Mouse (Mus musculus) lung, postnatal 0 days (tissue): ENCODE measurements around the gene Slc9a9. TPM values are rescaled to one million over a fixed set of nuclear protein-coding genes. Genes with fewer than 3 reads are reported as not detected.

Experiments used
- ATAC-seq: fragments of 200-750 bp; cut with Nextera tagmentation; 2 replicates; pipeline ENCODE4 v1.8.0; 2017; ENCODE audit warnings: moderate library complexity
- DNase-seq: peaks from one replicate; pipeline ENCODE4 v3.0.0-alpha.2; 2016; ENCODE audit warnings: low spot score
- H3K27ac ChIP-seq: fragments of 300-500 bp; sonication (generic); 2 replicates; pipeline ENCODE4 v1.5.1; 2014; ENCODE audit warnings: antibody characterized with exemption, mild to moderate bottlenecking, low read length, mixed read lengths
- H3K27me3 ChIP-seq: fragments of 300-500 bp; sonication (generic); replicated peaks from 2 replicates; pipeline ENCODE4 v1.6.1; 2014; ENCODE audit warnings: low read length, mixed read lengths; ENCODE audit not compliant: insufficient read depth
- H3K36me3 ChIP-seq: fragments of 300-500 bp; sonication (generic); 2 replicates; pipeline ENCODE4 v1.6.1; 2014; ENCODE audit warnings: low read length, mixed read lengths; ENCODE audit not compliant: insufficient read depth
- H3K4me1 ChIP-seq: fragments of 300-500 bp; sonication (generic); 2 replicates; pipeline ENCODE4 v1.6.1; 2014; ENCODE audit warnings: antibody characterized with exemption, low read depth, low read length, mixed read lengths; ENCODE audit not compliant: insufficient read depth
- H3K4me2 ChIP-seq: fragments of 300-500 bp; sonication (generic); replicated peaks from 2 replicates; pipeline ENCODE4 v1.6.1; 2014; ENCODE audit warnings: low read depth, mild to moderate bottlenecking, low read length, moderate library complexity, mixed read lengths
- H3K4me3 ChIP-seq: fragments of 300-500 bp; sonication (generic); 2 replicates; pipeline ENCODE4 v1.5.1; 2014; ENCODE audit warnings: low read depth, low read length
- H3K9ac ChIP-seq: fragments of 300-500 bp; sonication (generic); replicated peaks from 2 replicates; pipeline ENCODE4 v1.6.1; 2014; ENCODE audit warnings: low read depth, mild to moderate bottlenecking
- H3K9me3 ChIP-seq: fragments of 300-500 bp; sonication (generic); 2 replicates; pipeline ENCODE4 v1.6.1; 2016; ENCODE audit warnings: low read length, mixed read lengths
- CTCF ChIP-seq: IDR thresholded peaks from 2 replicates; pipeline ENCODE4 v1.5.1; 2016; ENCODE audit warnings: antibody characterized with exemption, mild to moderate bottlenecking
- EP300 ChIP-seq: IDR thresholded peaks from 2 replicates; pipeline ENCODE4 v1.6.1; 2016; ENCODE audit warnings: antibody characterized with exemption, mild to moderate bottlenecking, control low read depth
- WGBS: fragments of 180-500 bp; shearing (Covaris S2); extraction: QIAGEN DNeasy Blood & Tissue Kit; methylation state at CpG from one replicate; pipeline ENCODE4 v1.1.7; 2014; 5-methylcytosine and 5-hydroxymethylcytosine counted together
- polyA plus RNA-seq: library from polyadenylated mRNA; unstranded; fragments of >200 nt; fragmentation: Nextera tagmentation; extraction: Ambion mirVana; gene quantifications from 2 replicates; pipeline ENCODE4 v1.2.1, GENCODE M21; 2015

Gene Slc9a9
- polyA plus RNA-seq, 1 experiment from 2014 or later: 3.7 TPM

DNA sequence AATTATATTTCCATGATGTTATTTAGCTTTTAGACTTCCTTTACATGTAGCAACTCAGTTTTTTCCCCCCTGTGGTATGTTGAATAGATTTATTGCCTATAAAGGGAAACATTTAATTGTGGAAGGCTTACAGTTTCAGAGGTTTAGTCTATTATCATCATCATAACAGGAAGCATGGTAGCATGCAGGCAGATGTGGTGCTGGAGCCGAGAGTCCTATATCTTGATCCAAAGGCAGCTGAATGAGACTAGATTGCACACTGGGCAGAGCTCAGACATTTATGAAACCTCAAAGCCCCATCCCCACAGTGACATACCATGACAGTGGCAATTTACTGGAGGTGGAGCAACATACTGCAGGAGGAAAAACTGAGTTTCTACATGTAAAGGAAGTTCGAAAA lies 28.5 kb downstream of the Slc9a9 start:
- H3K27ac ChIP-seq: no peak overlapping the region
- no peak for DNase-seq
- H3K9ac ChIP-seq: no peak overlapping the region
- H3K27me3 ChIP-seq: no peaks in the 10 kb centered on the region
- no peaks in the 10 kb centered on the region for H3K9me3 ChIP-seq
- no peak overlapping the region for H3K4me3 ChIP-seq
- no peaks in the 10 kb centered on the region for H3K4me1 ChIP-seq
- no peaks in the 10 kb centered on the region for H3K36me3 ChIP-seq
- TF ChIP-seq EP300 (no peak), CTCF (no peak)
- no peak for ATAC-seq
- no peak overlapping the region for H3K4me2 ChIP-seq
- 61% methylated on average over 2 of the region's 2 CpGs for WGBS

DNA sequence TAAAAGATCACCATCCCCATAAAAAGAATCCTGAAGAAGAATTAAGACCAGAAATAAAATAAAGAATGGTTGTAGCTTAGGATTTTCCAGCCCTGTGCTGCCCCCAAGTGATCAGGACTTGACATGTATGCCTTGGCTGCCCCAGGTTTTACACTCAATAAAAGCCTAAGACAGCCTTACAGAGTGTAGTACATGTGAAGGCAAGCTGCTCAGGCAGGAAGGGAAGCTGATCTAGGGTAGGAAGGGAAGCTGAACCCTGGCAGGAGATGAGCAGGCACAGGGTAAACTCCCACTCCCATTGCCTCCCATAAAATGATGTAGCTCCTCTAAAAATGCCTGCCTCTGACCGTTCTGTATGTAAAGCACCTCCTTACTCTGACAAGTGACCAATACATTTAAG lies 30.8 kb downstream of the Slc9a9 start:
- WGBS: 90% methylated on average over 1 of the region's 1 CpGs
- H3K27ac ChIP-seq: no peak overlapping the region

DNA sequence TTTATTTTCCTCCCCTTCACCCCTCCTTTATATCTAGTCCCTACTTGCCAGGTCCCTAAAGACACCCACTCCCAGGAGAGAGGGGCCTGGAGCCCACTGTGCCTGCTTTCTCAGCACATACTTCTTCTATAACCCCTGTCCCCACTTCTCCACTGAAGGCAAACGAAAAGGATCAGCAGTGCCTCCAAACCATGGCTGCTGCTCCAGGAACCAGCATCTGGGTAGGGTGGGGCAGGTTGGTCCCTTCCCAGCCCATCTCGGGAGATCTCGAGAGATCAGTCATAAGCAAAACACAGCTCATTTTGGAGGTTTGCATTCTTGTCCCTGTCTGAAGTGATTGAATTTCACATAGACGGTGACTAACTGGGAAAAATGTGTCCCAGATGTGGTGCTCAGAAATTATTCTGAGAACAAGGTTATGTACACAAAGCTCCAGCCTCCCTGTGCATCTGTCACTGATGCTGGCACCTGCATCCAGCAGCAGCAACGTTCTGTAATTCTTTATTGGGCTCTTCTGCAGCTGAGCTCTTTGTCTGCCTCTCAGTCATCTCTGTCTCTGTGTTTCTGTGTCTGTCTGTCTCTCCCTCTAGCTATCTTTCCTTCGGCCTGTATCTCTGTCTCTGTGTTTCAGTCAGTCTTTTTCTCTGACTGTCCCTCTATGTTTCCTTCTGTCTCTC lies 31.6 kb downstream of the Slc9a9 start:
- 57% methylated on average over 6 of the region's 6 CpGs for WGBS
- DNase-seq (no peak), ATAC-seq (no peak)
- Histone ChIP-seq H3K4me3 (no peak overlapping the region), H3K27ac (no peak overlapping the region), H3K9ac (no peak overlapping the region), H3K4me1 (no peaks in the 10 kb centered on the region), H3K27me3 (no peaks in the 10 kb centered on the region), H3K36me3 (no peaks in the 10 kb centered on the region), H3K9me3 (no peaks in the 10 kb centered on the region), H3K4me2 (no peak overlapping the region)
- no peak for TF ChIP-seq EP300
- TF ChIP-seq CTCF: no peak

More for the DNA sequence above, 30.8 kb downstream of the Slc9a9 start:
- no peaks in the 10 kb centered on the region for H3K4me1 ChIP-seq
- no peak overlapping the region for H3K4me3 ChIP-seq
- peak; percentile 54 for DNase-seq
- ATAC-seq: no peak
- no peak for TF ChIP-seq EP300
- TF ChIP-seq CTCF: peak; percentile 63
- H3K9ac ChIP-seq: no peak overlapping the region
- no peak overlapping the region for H3K4me2 ChIP-seq
- H3K9me3 ChIP-seq: no peaks in the 10 kb centered on the region
- no peaks in the 10 kb centered on the region for H3K27me3 ChIP-seq
- H3K36me3 ChIP-seq: no peaks in the 10 kb centered on the region

DNA sequence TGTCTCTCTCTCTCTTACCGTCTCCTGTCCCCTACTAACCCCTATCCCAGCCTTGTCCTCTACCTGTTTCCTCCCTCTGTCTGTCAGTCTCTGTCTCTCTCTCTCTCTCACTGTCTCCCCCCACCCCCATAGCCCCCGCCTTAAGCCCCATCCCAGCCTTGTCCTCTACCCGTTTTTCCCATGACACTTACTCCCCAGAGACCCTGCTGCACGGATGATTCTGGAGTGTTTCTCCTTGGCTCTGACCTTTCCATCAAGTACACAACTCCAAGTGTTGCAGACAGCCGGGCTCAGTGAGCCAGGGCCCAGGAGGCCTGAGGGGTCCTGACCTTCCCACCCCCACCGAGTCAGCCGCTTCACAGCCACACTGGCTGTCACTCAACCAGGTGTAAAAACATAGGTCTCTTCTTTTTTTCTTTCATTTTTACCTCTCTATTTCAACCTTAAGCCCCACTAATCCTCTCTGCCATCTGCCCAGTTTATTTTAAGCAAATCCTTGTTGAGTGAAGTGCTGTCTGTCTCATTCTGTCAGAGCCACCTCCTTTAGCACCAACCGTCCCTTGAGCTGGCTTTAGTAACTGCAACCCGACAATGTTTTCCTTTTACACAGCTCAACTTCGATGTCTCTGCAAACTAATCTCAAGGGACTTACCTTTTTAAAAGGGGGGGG lies 32.4 kb downstream of the Slc9a9 start:
- H3K4me2 ChIP-seq: no peak overlapping the region

DNA sequence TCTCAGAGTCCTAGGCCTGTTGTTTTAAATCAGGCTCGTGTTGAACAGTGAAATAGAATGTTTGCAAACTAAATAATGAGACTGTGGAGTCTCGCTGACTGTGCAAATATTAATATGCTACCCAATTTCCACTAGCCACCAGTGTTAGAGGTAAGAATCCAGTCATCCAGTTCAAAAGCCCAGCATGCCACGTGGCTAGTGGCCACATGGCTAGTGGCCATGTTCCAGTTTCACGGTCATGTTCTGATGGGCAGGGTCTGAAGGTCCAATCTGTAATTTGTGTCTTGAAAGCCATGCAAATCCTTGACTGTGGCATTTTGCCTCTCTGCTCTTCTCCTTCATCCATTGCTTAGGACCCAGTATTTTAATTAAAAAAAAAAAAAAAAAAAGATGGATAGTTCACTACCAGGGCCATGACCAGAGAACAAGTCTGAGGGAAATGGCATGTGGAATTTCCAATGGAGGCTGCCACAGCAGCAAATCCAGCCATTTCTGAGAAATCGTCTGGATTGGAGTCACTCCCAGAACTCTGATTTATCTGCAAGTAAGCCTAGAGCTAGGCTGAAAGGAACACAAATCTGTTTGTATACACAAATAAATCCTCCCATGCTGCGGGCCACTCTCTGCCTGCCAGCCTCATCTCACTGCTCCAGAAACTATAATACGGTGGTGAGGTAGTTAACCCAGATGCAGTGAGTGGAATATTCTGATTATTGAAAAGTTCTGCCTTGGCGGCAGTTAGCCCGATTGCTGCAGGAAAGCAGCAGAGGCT lies 35.5 kb downstream of the Slc9a9 start:
- H3K27me3 ChIP-seq: no peaks in the 10 kb centered on the region
- H3K4me3 ChIP-seq: no peak overlapping the region
- no peak overlapping the region for H3K27ac ChIP-seq
- no peak overlapping the region for H3K9ac ChIP-seq
- H3K9me3 ChIP-seq: no peaks in the 10 kb centered on the region
- DNase-seq: no peak
- no peak for TF ChIP-seq EP300
- no peak for TF ChIP-seq CTCF
- H3K36me3 ChIP-seq: no peaks in the 10 kb centered on the region
- H3K4me1 ChIP-seq: no peaks in the 10 kb centered on the region
- no peak for ATAC-seq
- H3K4me2 ChIP-seq: no peak overlapping the region
- WGBS: 64% methylated on average over 9 of the region's 9 CpGs

More for the DNA sequence above, 32.4 kb downstream of the Slc9a9 start:
- Histone ChIP-seq H3K9ac (no peak overlapping the region), H3K9me3 (no peaks in the 10 kb centered on the region), H3K4me1 (no peaks in the 10 kb centered on the region), H3K27me3 (no peaks in the 10 kb centered on the region), H3K4me3 (no peak overlapping the region), H3K27ac (no peak overlapping the region), H3K36me3 (no peaks in the 10 kb centered on the region)
- WGBS: 41% methylated on average over 10 of the region's 10 CpGs
- ATAC-seq (no peak), DNase-seq (no peak)
- no peak for TF ChIP-seq CTCF
- no peak for TF ChIP-seq EP300

DNA sequence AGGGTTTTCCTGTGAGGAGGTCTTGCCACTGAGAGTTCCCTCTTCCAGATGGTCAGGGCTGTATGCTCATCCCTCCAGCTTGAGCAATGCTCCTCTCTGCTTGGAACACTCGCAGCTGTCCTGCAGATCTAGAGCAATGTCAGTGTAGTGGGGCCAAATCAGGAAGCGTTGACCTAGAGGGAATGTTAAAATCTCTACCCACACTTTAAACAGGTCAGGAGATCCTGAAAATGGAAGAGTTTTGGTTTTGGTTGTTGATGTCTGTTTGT lies 36.0 kb downstream of the Slc9a9 start:
- no peak for ATAC-seq
- Histone ChIP-seq H3K4me2 (no peak overlapping the region), H3K9ac (no peak overlapping the region), H3K27me3 (no peaks in the 10 kb centered on the region), H3K27ac (no peak overlapping the region), H3K9me3 (no peaks in the 10 kb centered on the region), H3K4me1 (no peaks in the 10 kb centered on the region), H3K36me3 (no peaks in the 10 kb centered on the region), H3K4me3 (no peak overlapping the region)
- no peak for DNase-seq
- TF ChIP-seq CTCF (no peak), EP300 (no peak)
- 74% methylated on average over 2 of the region's 2 CpGs for WGBS
